Mouse (Mus musculus): ENCODE results near the gene Nrarp. TPM values are rescaled to one million over a fixed set of nuclear protein-coding genes. Genes with fewer than 3 reads are reported as not detected.

Gene Nrarp
- polyA plus RNA-seq, 1 experiment, result 39.0 TPM

GRCm38 (mm10) chr2:25221331-25221772, 40.8 kb downstream of the Nrarp start:
- 72% methylated on average over 5 of the region's 5 CpGs for WGBS

GRCm38 (mm10) chr2:25223681-25224491, 43.3 kb downstream of the Nrarp start:
- Histone ChIP-seq H3K4me1 (ENCODE audit: control insufficient read depth, insufficient read depth, insufficient read length, low read length) (peaks cover 4% of the 10 kb centered on the region), H3K36me3 (ENCODE audit: control insufficient read depth, insufficient read depth, low read length) (peaks cover 14% of the 10 kb centered on the region), H3K4me3 (ENCODE audit: low read depth, low read length) (peak overlapping the region; percentile 81), H3K27me3 (ENCODE audit: control insufficient read depth, insufficient read depth, low read length) (no peaks in the 10 kb centered on the region), H3K27ac (ENCODE audit: insufficient read depth, low read depth, low read length) (peak overlapping the region; percentile 99)
- WGBS, result under 1% methylated on average over 53 of the region's 53 CpGs
- TF ChIP-seq POLR2A (IDR thresholded peaks at IDR 0.05; ENCODE audit: low read depth, low read length), result no peak
- no peak for TF ChIP-seq CTCF (IDR thresholded peaks at IDR 0.05; ENCODE audit: extremely low read depth, insufficient read length, insufficient replicate concordance, low read depth, low read length)

More at GRCm38 (mm10) chr2:25221331-25221772, 40.8 kb downstream of the Nrarp start:
- H3K27me3 ChIP-seq (ENCODE audit: control insufficient read depth, insufficient read depth, low read length), result no peaks in the 10 kb centered on the region
- peaks cover 2% of the 10 kb centered on the region; the same call in 1 of the 2 replicates for H3K4me1 ChIP-seq (ENCODE audit: control insufficient read depth, insufficient read depth, insufficient read length, low read length)
- TF ChIP-seq CTCF (IDR thresholded peaks at IDR 0.05; ENCODE audit: extremely low read depth, insufficient read length, insufficient replicate concordance, low read depth, low read length), result no peak
- TF ChIP-seq POLR2A (IDR thresholded peaks at IDR 0.05; ENCODE audit: low read depth, low read length), result no peak
- H3K27ac ChIP-seq (ENCODE audit: insufficient read depth, low read depth, low read length), result no peak overlapping the region
- H3K36me3 ChIP-seq (ENCODE audit: control insufficient read depth, insufficient read depth, low read length), result peaks cover 14% of the 10 kb centered on the region
- H3K4me3 ChIP-seq (ENCODE audit: low read depth, low read length), result no peak overlapping the region

- Histone ChIP-seq H3K27me3 (ENCODE audit: control insufficient read depth, insufficient read depth, low read length) (no peaks in the 10 kb centered on the region), H3K27ac (ENCODE audit: insufficient read depth, low read depth, low read length) (peak within 1 kb of the TSS; percentile 99), H3K4me1 (ENCODE audit: control insufficient read depth, insufficient read depth, insufficient read length, low read length) (peaks cover 8% of the 10 kb centered on the region), H3K4me3 (ENCODE audit: low read depth, low read length) (peak within 1 kb of the TSS; percentile 83), H3K36me3 (ENCODE audit: control insufficient read depth, insufficient read depth, low read length) (peaks cover 14% of the 10 kb centered on the region)
- peak; percentile 99 for TF ChIP-seq POLR2A (IDR thresholded peaks at IDR 0.05; ENCODE audit: low read depth, low read length)
- no peak for TF ChIP-seq CTCF (IDR thresholded peaks at IDR 0.05; ENCODE audit: extremely low read depth, insufficient read length, insufficient replicate concordance, low read depth, low read length)
- WGBS, result under 1% methylated on average over 17 of the region's 17 CpGs
These were observed 43.9 kb downstream of the Nrarp start, which contains the start of gene Tubb4b for GRCm38 (mm10) chr2:25224492-25224765. Tubb4b (minus strand) TSS chr2:25224702.

GRCm38 (mm10) chr2:25224766-25225752, 44.5 kb downstream of the Nrarp start:
- Histone ChIP-seq H3K27ac (ENCODE audit: insufficient read depth, low read depth, low read length) (peak overlapping the region; percentile 96), H3K4me1 (ENCODE audit: control insufficient read depth, insufficient read depth, insufficient read length, low read length) (peaks cover 8% of the 10 kb centered on the region), H3K36me3 (ENCODE audit: control insufficient read depth, insufficient read depth, low read length) (peaks cover 14% of the 10 kb centered on the region), H3K4me3 (ENCODE audit: low read depth, low read length) (peak overlapping the region; percentile 83), H3K27me3 (ENCODE audit: control insufficient read depth, insufficient read depth, low read length) (no peaks in the 10 kb centered on the region)
- peak; percentile 53 for TF ChIP-seq POLR2A (IDR thresholded peaks at IDR 0.05; ENCODE audit: low read depth, low read length)
- TF ChIP-seq CTCF (IDR thresholded peaks at IDR 0.05; ENCODE audit: extremely low read depth, insufficient read length, insufficient replicate concordance, low read depth, low read length), result no peak
- under 1% methylated on average over 40 of the region's 41 CpGs for WGBS

- Histone ChIP-seq H3K4me1 (ENCODE audit: control insufficient read depth, insufficient read depth, insufficient read length, low read length) (peaks cover 8% of the 10 kb centered on the region), H3K27ac (ENCODE audit: insufficient read depth, low read depth, low read length) (peak overlapping the region; percentile 90)
These were observed 45.3 kb downstream of the Nrarp start for GRCm38 (mm10) chr2:25225811-25226379.

GRCm38 (mm10) chr2:25226864-25227263, 46.3 kb downstream of the Nrarp start:
- 76% methylated on average over 5 of the region's 5 CpGs for WGBS

More at GRCm38 (mm10) chr2:25225811-25226379, 45.3 kb downstream of the Nrarp start:
- Histone ChIP-seq H3K36me3 (ENCODE audit: control insufficient read depth, insufficient read depth, low read length) (peaks cover 14% of the 10 kb centered on the region), H3K4me3 (ENCODE audit: low read depth, low read length) (no peak overlapping the region), H3K27me3 (ENCODE audit: control insufficient read depth, insufficient read depth, low read length) (no peaks in the 10 kb centered on the region)
- 70% methylated on average over 8 of the region's 8 CpGs for WGBS
- TF ChIP-seq POLR2A (IDR thresholded peaks at IDR 0.05; ENCODE audit: low read depth, low read length) (no peak), CTCF (IDR thresholded peaks at IDR 0.05; ENCODE audit: extremely low read depth, insufficient read length, insufficient replicate concordance, low read depth, low read length) (no peak)

More at GRCm38 (mm10) chr2:25226864-25227263, 46.3 kb downstream of the Nrarp start:
- Histone ChIP-seq H3K4me3 (ENCODE audit: low read depth, low read length) (no peak overlapping the region), H3K27me3 (ENCODE audit: control insufficient read depth, insufficient read depth, low read length) (no peaks in the 10 kb centered on the region), H3K4me1 (ENCODE audit: control insufficient read depth, insufficient read depth, insufficient read length, low read length) (peaks cover 7% of the 10 kb centered on the region), H3K27ac (ENCODE audit: insufficient read depth, low read depth, low read length) (no peak overlapping the region), H3K36me3 (ENCODE audit: control insufficient read depth, insufficient read depth, low read length) (peaks cover 7% of the 10 kb centered on the region)
- TF ChIP-seq CTCF (IDR thresholded peaks at IDR 0.05; ENCODE audit: extremely low read depth, insufficient read length, insufficient replicate concordance, low read depth, low read length), result no peak
- TF ChIP-seq POLR2A (IDR thresholded peaks at IDR 0.05; ENCODE audit: low read depth, low read length), result no peak

Measured in small intestine, adult 2 months (tissue).